Mouse (Mus musculus) midbrain, postnatal 0 days (tissue): ENCODE results near the gene Smyd5. TPM values are rescaled to one million over a fixed set of nuclear protein-coding genes. Genes with fewer than 3 reads are reported as not detected.

ENCODE experiments used
- ATAC-seq: fragments of 200-750 bp; cut with Nextera tagmentation; 2 replicates; pipeline ENCODE4 v1.8.0; 2017; ENCODE audit warnings: moderate number of reproducible peaks, mild to moderate bottlenecking, moderate TSS enrichment, moderate library complexity; ENCODE audit not compliant: low FRiP score
- DNase-seq: peaks from one replicate; pipeline ENCODE4 v3.0.0-alpha.2; 2015; ENCODE audit warnings: low spot score
- H3K27ac ChIP-seq: fragments of 300-500 bp; sonication (generic); 2 replicates; pipeline ENCODE4 v1.5.1; 2014; ENCODE audit warnings: low read depth, mild to moderate bottlenecking, low read length, mixed read lengths
- H3K27me3 ChIP-seq: fragments of 300-500 bp; sonication (generic); 2 replicates; pipeline ENCODE4 v1.6.1; 2014; ENCODE audit warnings: low read length, control low read depth, mixed read lengths; ENCODE audit not compliant: insufficient read depth
- H3K36me3 ChIP-seq: fragments of 300-500 bp; sonication (generic); 2 replicates; pipeline ENCODE4 v1.6.1; 2014; ENCODE audit warnings: low read length, control low read depth, mixed read lengths; ENCODE audit not compliant: insufficient read depth
- H3K4me1 ChIP-seq: fragments of 300-500 bp; sonication (generic); 2 replicates; pipeline ENCODE4 v1.6.1; 2014; ENCODE audit warnings: mild to moderate bottlenecking, control low read depth, antibody characterized with exemption, low read length, mixed read lengths; ENCODE audit not compliant: insufficient read depth
- H3K4me2 ChIP-seq: fragments of 300-500 bp; sonication (generic); 2 replicates; pipeline ENCODE4 v1.6.1; 2014; ENCODE audit warnings: low read depth, mild to moderate bottlenecking, low read length, mixed read lengths; ENCODE audit not compliant: poor library complexity, severe bottlenecking
- H3K4me3 ChIP-seq: fragments of 300-500 bp; sonication (generic); 2 replicates; pipeline ENCODE4 v1.5.1; 2014; ENCODE audit warnings: low read depth, mild to moderate bottlenecking, low read length, moderate library complexity
- H3K9ac ChIP-seq: fragments of 300-500 bp; sonication (generic); replicated peaks from 2 replicates; pipeline ENCODE4 v1.6.1; 2014; ENCODE audit warnings: mild to moderate bottlenecking, low read length, moderate library complexity, mixed read lengths; ENCODE audit not compliant: poor library complexity, severe bottlenecking
- H3K9me3 ChIP-seq: fragments of 300-500 bp; sonication (generic); 2 replicates; pipeline ENCODE4 v1.6.1; 2016; ENCODE audit warnings: low read length, control low read depth
- CTCF ChIP-seq: IDR thresholded peaks from 2 replicates; pipeline ENCODE4 v1.5.1; 2016; ENCODE audit warnings: antibody characterized with exemption, mild to moderate bottlenecking
- WGBS: fragments of 180-500 bp; shearing (Covaris S2); extraction: QIAGEN DNeasy Blood & Tissue Kit; methylation state at CpG from one replicate; pipeline ENCODE4 v1.1.7; 2014; 5-methylcytosine and 5-hydroxymethylcytosine counted together
- polyA plus RNA-seq: library from polyadenylated mRNA; unstranded; fragments of >200 nt; fragmentation: Nextera tagmentation; extraction: Ambion mirVana; gene quantifications from 2 replicates; pipeline ENCODE4 v1.2.1, GENCODE M21; 2015
- total RNA-seq: library from RNA; depleted of rRNA; stranded (reverse); fragments of >200 nt; gene quantifications from 2 replicates; pipeline ENCODE4 v1.2.3, GENCODE M21; 2014

Gene Smyd5
- total and polyA plus RNA-seq, 2 experiments from 2014 or later, result 65.6 to 71.4 TPM

- no peak for TF ChIP-seq CTCF
- Histone ChIP-seq H3K36me3 (no peaks in the 10 kb centered on the region), H3K9ac (no peak overlapping the region), H3K9me3 (no peaks in the 10 kb centered on the region), H3K27me3 (peaks cover 7% of the 10 kb centered on the region; the same call in 1 of the 2 replicates), H3K4me1 (no peaks in the 10 kb centered on the region), H3K27ac (no peak overlapping the region), H3K4me3 (no peak overlapping the region), H3K4me2 (no peak overlapping the region)
- 90% methylated on average over 2 of the region's 2 CpGs for WGBS
- DNase-seq (no peak), ATAC-seq (no peak)
These were observed 12.6 kb upstream of the Smyd5 start for GRCm38 (mm10) chr6:85419150-85419549.

- Histone ChIP-seq H3K4me1 (no peaks in the 10 kb centered on the region), H3K9ac (no peak within 1 kb of the TSS), H3K27ac (no peak within 1 kb of the TSS), H3K4me3 (no peak within 1 kb of the TSS), H3K4me2 (no peak within 1 kb of the TSS), H3K36me3 (no peaks in the 10 kb centered on the region), H3K9me3 (no peaks in the 10 kb centered on the region), H3K27me3 (peaks cover 7% of the 10 kb centered on the region; the same call in 1 of the 2 replicates)
- TF ChIP-seq CTCF, result no peak
- WGBS, result 16% methylated on average over 28 of the region's 28 CpGs
- no peak for DNase-seq
- no peak for ATAC-seq
These were observed 7.9 kb upstream of the Smyd5 start, which contains the start of gene Noto for GRCm38 (mm10) chr6:85423836-85424379. Gene Noto (plus strand): TSS chr6:85423886.

GRCm38 (mm10) chr6:85431274-85431841 is 431 bp upstream of the Smyd5 start:
- no peaks in the 10 kb centered on the region for H3K4me1 ChIP-seq
- no peak for DNase-seq
- peak overlapping the region; percentile 76; the same call in 1 of the 2 replicates for H3K9ac ChIP-seq
- peak; percentile 35; the same call in 1 of the 2 replicates for TF ChIP-seq CTCF
- H3K4me3 ChIP-seq, result peak overlapping the region; percentile 95
- ATAC-seq, result peak; percentile 59; the same call in 1 of the 2 replicates
- WGBS, result 47% methylated on average over 8 of the region's 8 CpGs
- peak overlapping the region; percentile 83 for H3K4me2 ChIP-seq
- H3K27ac ChIP-seq, result no peak overlapping the region
- no peaks in the 10 kb centered on the region for H3K36me3 ChIP-seq
- H3K9me3 ChIP-seq, result no peaks in the 10 kb centered on the region
- no peaks in the 10 kb centered on the region for H3K27me3 ChIP-seq

GRCm38 (mm10) chr6:85433865-85434264 is 2.1 kb downstream of the Smyd5 start:
- Histone ChIP-seq H3K4me3 (no peak overlapping the region), H3K36me3 (peaks cover 6% of the 10 kb centered on the region), H3K27me3 (no peaks in the 10 kb centered on the region), H3K27ac (no peak overlapping the region), H3K9me3 (no peaks in the 10 kb centered on the region), H3K9ac (no peak overlapping the region), H3K4me2 (no peak overlapping the region), H3K4me1 (no peaks in the 10 kb centered on the region)
- ATAC-seq (no peak), DNase-seq (no peak)
- no peak for TF ChIP-seq CTCF
- WGBS, result 85% methylated on average over 5 of the region's 5 CpGs

GRCm38 (mm10) chr6:85436204-85436603 is 4.4 kb downstream of the Smyd5 start:
- ATAC-seq, result no peak
- no peaks in the 10 kb centered on the region for H3K27me3 ChIP-seq

GRCm38 (mm10) chr6:85436631-85437030 is 4.8 kb downstream of the Smyd5 start:
- Histone ChIP-seq H3K4me1 (no peaks in the 10 kb centered on the region), H3K4me2 (no peak overlapping the region), H3K4me3 (no peak overlapping the region), H3K27me3 (no peaks in the 10 kb centered on the region), H3K36me3 (peaks cover 26% of the 10 kb centered on the region), H3K9me3 (no peaks in the 10 kb centered on the region), H3K9ac (no peak overlapping the region), H3K27ac (no peak overlapping the region)
- WGBS, result 88% methylated on average over 5 of the region's 6 CpGs
- no peak for TF ChIP-seq CTCF
- ATAC-seq (no peak), DNase-seq (no peak)

More at GRCm38 (mm10) chr6:85436204-85436603, 4.4 kb downstream of the Smyd5 start:
- DNase-seq, result no peak
- Histone ChIP-seq H3K27ac (no peak overlapping the region), H3K36me3 (peaks cover 25% of the 10 kb centered on the region), H3K4me1 (no peaks in the 10 kb centered on the region), H3K9me3 (no peaks in the 10 kb centered on the region), H3K4me2 (no peak overlapping the region), H3K9ac (no peak overlapping the region), H3K4me3 (no peak overlapping the region)
- TF ChIP-seq CTCF, result no peak
- WGBS, result 79% methylated on average over 1 of the region's 1 CpGs
